Mouse (Mus musculus) urinary bladder, postnatal 10 days (tissue): ENCODE results near the gene Rftn1.

Source experiments
- DNase-seq: peaks from one replicate; pipeline ENCODE4 v3.0.0; 2022; ENCODE audit warnings: low spot score

The Rftn1 gene

GRCm38 (mm10) chr17:50093356-50093755, 97.1 kb downstream of the Rftn1 start:
- DNase-seq: no peak

GRCm38 (mm10) chr17:50092848-50093247, 97.6 kb downstream of the Rftn1 start:
- DNase-seq: no peak

GRCm38 (mm10) chr17:50091829-50092228, 98.6 kb downstream of the Rftn1 start:
- DNase-seq: no peak

GRCm38 (mm10) chr17:50089725-50090124, 100.7 kb downstream of the Rftn1 start:
- no peak for DNase-seq

GRCm38 (mm10) chr17:50088054-50088453, 102.4 kb downstream of the Rftn1 start:
- DNase-seq: no peak

- no peak for DNase-seq
Measured at GRCm38 (mm10) chr17:50086887-50087286, 103.6 kb downstream of the Rftn1 start.

GRCm38 (mm10) chr17:50084721-50085120, 105.8 kb downstream of the Rftn1 start:
- no peak for DNase-seq

GRCm38 (mm10) chr17:50083937-50084336, 106.5 kb downstream of the Rftn1 start:
- no peak for DNase-seq

- no peak for DNase-seq
Measured at GRCm38 (mm10) chr17:50082947-50083346, 107.5 kb downstream of the Rftn1 start.

GRCm38 (mm10) chr17:50081647-50082046, 108.8 kb downstream of the Rftn1 start:
- no peak for DNase-seq

- DNase-seq: no peak
Measured at GRCm38 (mm10) chr17:50080991-50081390, 109.5 kb downstream of the Rftn1 start.

GRCm38 (mm10) chr17:50078749-50079148, 111.7 kb downstream of the Rftn1 start:
- no peak for DNase-seq

- DNase-seq: no peak
Measured at GRCm38 (mm10) chr17:50072982-50073965, 117.2 kb downstream of the Rftn1 start.

- no peak for DNase-seq
Measured at GRCm38 (mm10) chr17:50071602-50071988, 118.9 kb downstream of the Rftn1 start.

GRCm38 (mm10) chr17:50070822-50071601, 119.5 kb downstream of the Rftn1 start:
- no peak for DNase-seq

- no peak for DNase-seq
Measured at GRCm38 (mm10) chr17:50069897-50070636, 120.4 kb downstream of the Rftn1 start.

GRCm38 (mm10) chr17:50069205-50069604, 121.3 kb downstream of the Rftn1 start:
- no peak for DNase-seq

- no peak for DNase-seq
Measured at GRCm38 (mm10) chr17:50068681-50069138, 121.8 kb downstream of the Rftn1 start.

GRCm38 (mm10) chr17:50067774-50068680, 122.4 kb downstream of the Rftn1 start:
- DNase-seq: no peak

GRCm38 (mm10) chr17:50066822-50067713, 123.4 kb downstream of the Rftn1 start:
- no peak for DNase-seq
